In genomic region chr6:117169051-117169909, GRCm38 (mm10) we compare ENCODE assay signal across 7 mouse cellular contexts. TPM values are rescaled to one million over a fixed set of nuclear protein-coding genes. Genes with fewer than 3 reads are reported as not detected.
A peak's percentile ranks its signal among the peaks of the same experiment; 100 is the strongest.
DNase-seq lines count a peak whose midpoint lies in the region; ATAC-seq and TF ChIP-seq lines count a peak whose summit lies in the region.

No protein-coding gene starts in this region.

- H3K27ac ChIP-seq in spleen, adult 2 months (ENCODE audit: insufficient read depth, low read length): peak overlapping the region; percentile 61
- peak overlapping the region; percentile 70 for H3K27ac ChIP-seq in heart, embryonic 13.5 days (replicated peaks)
- H3K27ac ChIP-seq in midbrain, postnatal 0 days (ENCODE audit: low read depth, low read length): no peak overlapping the region

- TF ChIP-seq CTCF in spleen, adult 2 months (IDR thresholded peaks at IDR 0.05; ENCODE audit: extremely low read depth, insufficient read depth, insufficient read length, insufficient replicate concordance): no peak
- no peak for TF ChIP-seq CTCF in midbrain, postnatal 0 days (IDR thresholded peaks at IDR 0.05)

- ATAC-seq in heart, embryonic 13.5 days (ENCODE audit: extremely low read depth, insufficient number of reproducible peaks, low FRiP score, low TSS enrichment): no peak; the same call in 1 of the 2 replicates
- no peak for ATAC-seq in midbrain, postnatal 0 days (ENCODE audit: low FRiP score)
- no peak for ATAC-seq in frontal cortex, adult (ENCODE audit: low TSS enrichment)

- no peak for DNase-seq in spleen, adult 2 months (ENCODE audit: low read depth in 1 of 2, low spot score in 2 of 2)
- DNase-seq in spleen, postnatal 36 days (ENCODE audit: low spot score in 2 of 2): no peak
- DNase-seq in embryo, embryonic 10.5 days (ENCODE audit: low spot score): peak; percentile 55
- DNase-seq in kidney, postnatal 14 days: peak; percentile 52
- no peak for DNase-seq in midbrain, postnatal 0 days (ENCODE audit: low spot score)

- H3K9me3 ChIP-seq in heart, embryonic 13.5 days: no peaks in the 10 kb centered on the region
- H3K9me3 ChIP-seq in midbrain, postnatal 0 days (ENCODE audit: low read length): no peaks in the 10 kb centered on the region

- H3K4me1 ChIP-seq in spleen, adult 2 months (ENCODE audit: control insufficient read depth, insufficient read depth, insufficient read length): no peaks in the 10 kb centered on the region; the same call in 1 of the 2 replicates
- H3K4me1 ChIP-seq in heart, embryonic 13.5 days: peaks cover 49% of the 10 kb centered on the region
- H3K4me1 ChIP-seq in midbrain, postnatal 0 days (ENCODE audit: insufficient read depth, low read length): peaks cover 11% of the 10 kb centered on the region; the same call in 1 of the 2 replicates

- peak overlapping the region; percentile 91 for H3K4me2 ChIP-seq in heart, embryonic 13.5 days
- peak overlapping the region; percentile 93 for H3K4me2 ChIP-seq in midbrain, postnatal 0 days (ENCODE audit: low read depth, low read length, poor library complexity, severe bottlenecking)

- H3K36me3 ChIP-seq in spleen, adult 2 months (ENCODE audit: control insufficient read depth, insufficient read depth, low read length): no peaks in the 10 kb centered on the region
- peaks cover 24% of the 10 kb centered on the region for H3K36me3 ChIP-seq in heart, embryonic 13.5 days
- no peaks in the 10 kb centered on the region for H3K36me3 ChIP-seq in midbrain, postnatal 0 days (ENCODE audit: insufficient read depth, low read length)

- WGBS in spleen, adult 2 months: 3% methylated on average over 46 of the region's 46 CpGs
- under 1% methylated on average over 46 of the region's 46 CpGs for WGBS in heart, embryonic 13.5 days
- WGBS in midbrain, postnatal 0 days: under 1% methylated on average over 46 of the region's 46 CpGs

- H3K27me3 ChIP-seq in spleen, adult 2 months (ENCODE audit: control insufficient read depth, insufficient read depth, low read length): peaks cover 6% of the 10 kb centered on the region; the same call in 1 of the 2 replicates
- peaks cover 65% of the 10 kb centered on the region for H3K27me3 ChIP-seq in heart, embryonic 13.5 days (replicated peaks)
- H3K27me3 ChIP-seq in midbrain, postnatal 0 days (ENCODE audit: insufficient read depth, low read length): peaks cover 24% of the 10 kb centered on the region

- TF ChIP-seq POLR2A in spleen, adult 2 months (IDR thresholded peaks at IDR 0.05; ENCODE audit: low read depth, low read length): no peak

- H3K4me3 ChIP-seq in spleen, adult 2 months (ENCODE audit: extremely low read depth, insufficient read depth, insufficient read length): peak overlapping the region; percentile 48; the same call in 1 of the 2 replicates
- H3K4me3 ChIP-seq in heart, embryonic 13.5 days: peak overlapping the region; percentile 83
- H3K4me3 ChIP-seq in midbrain, postnatal 0 days (ENCODE audit: low read depth, low read length): peak overlapping the region; percentile 48

- peak overlapping the region; percentile 91 for H3K9ac ChIP-seq in heart, embryonic 13.5 days
- H3K9ac ChIP-seq in midbrain, postnatal 0 days (replicated peaks; ENCODE audit: low read length, poor library complexity, severe bottlenecking): peak overlapping the region; percentile 20

RNA-seq across cellular contexts. Expression of gene Cxcl12, which starts 0.9 kb away (rescaled TPM):
- 389 and 694 TPM in 2 replicates for polyA plus RNA-seq in spleen, adult 2 months (2012; rRNA removed)
- polyA plus RNA-seq in heart, embryonic 13.5 days (2015; fragmentation: Nextera tagmentation; extraction: Ambion mirVana): 184 and 188 TPM in 2 replicates
- 27.8 and 32.8 TPM in 2 replicates for total RNA-seq in midbrain, postnatal 0 days (2014; rRNA removed)
- 68.2 and 79.0 TPM in 2 replicates for polyA plus RNA-seq in midbrain, postnatal 0 days (2015; fragmentation: Nextera tagmentation; extraction: Ambion mirVana)

Comparison
In these comparisons a context has a peak if more than half of its experiments do, and no peak if none do; other contexts are left out.
1. DNase-seq: peak in embryo, embryonic 10.5 days (single experiment) and kidney, postnatal 14 days (single experiment); none in spleen, adult 2 months (0 of 2), spleen, postnatal 36 days (0 of 2) and midbrain, postnatal 0 days (single experiment).
2. Peak in every context shown above with its lines, with median percentiles within 50 percentile points of each other: H3K4me3 ChIP-seq.